Mouse (Mus musculus) embryonic stem cell, embryonic (primary cell): ENCODE results near the gene Dnhd1.

Experiments used
- CTCF ChIA-PET, 4 experiments: fragments of 300-600 bp in 2 of 4; fragments of 350-600 bp in 2 of 4; sonication (Branson Sonifier 250); formaldehyde crosslinking; loops; one replicate each; lab custom pipeline; 2022; ENCODE audit warnings: inconsistent platforms in 2 of 4; lab: Charles Lee
- POLR2A ChIA-PET, 4 experiments: fragments of 300-600 bp in 2 of 4; fragments of 350-600 bp in 2 of 4; sonication (Branson Sonifier 250); formaldehyde crosslinking; loops; one replicate each; lab custom pipeline; 2022; ENCODE audit warnings: antibody characterized with exemption in 4 of 4, inconsistent platforms in 1 of 4; lab: Charles Lee

Gene Dnhd1

DNA sequence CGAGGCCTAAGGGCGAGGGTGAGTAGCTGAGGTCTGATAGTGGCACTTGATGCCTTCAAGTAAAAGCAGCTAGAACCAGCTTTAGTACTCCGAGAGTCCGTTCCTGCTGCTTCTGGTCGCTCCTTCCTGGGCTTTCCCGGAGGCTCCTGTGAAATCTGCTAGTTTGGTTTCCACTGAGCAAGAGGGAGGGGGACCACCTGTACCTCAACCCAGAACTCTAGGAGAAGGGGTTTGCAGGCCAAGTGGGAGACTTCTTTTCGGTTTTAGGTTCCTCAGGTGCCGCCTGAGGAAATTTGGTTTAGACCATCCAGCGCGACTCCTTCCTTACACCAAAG lies 16.9 kb upstream of the Dnhd1 start:
- ChIA-PET POLR2A (interaction anchor here in 3 of 4 experiments (0.6 to 3.1 kb wide), 22 partner anchors 9 to 1576 kb away, joined by 3 to 15 read pairs (median 5); partner anchors contain the start of genes Dnhd1 (in 2 of the 3), Smpd1 (in 2 of the 3), Tpp1 (in 2 of the 3) and Fam160a2 (in 1 of the 3)), CTCF (interaction anchor here in 2 of 4 experiments (1.1 to 1.6 kb wide), 2 partner anchors 17 to 93 kb away, joined by 3 to 16 read pairs; partner anchors contain the start of gene Dnhd1 (in 1 of the 2))

DNA sequence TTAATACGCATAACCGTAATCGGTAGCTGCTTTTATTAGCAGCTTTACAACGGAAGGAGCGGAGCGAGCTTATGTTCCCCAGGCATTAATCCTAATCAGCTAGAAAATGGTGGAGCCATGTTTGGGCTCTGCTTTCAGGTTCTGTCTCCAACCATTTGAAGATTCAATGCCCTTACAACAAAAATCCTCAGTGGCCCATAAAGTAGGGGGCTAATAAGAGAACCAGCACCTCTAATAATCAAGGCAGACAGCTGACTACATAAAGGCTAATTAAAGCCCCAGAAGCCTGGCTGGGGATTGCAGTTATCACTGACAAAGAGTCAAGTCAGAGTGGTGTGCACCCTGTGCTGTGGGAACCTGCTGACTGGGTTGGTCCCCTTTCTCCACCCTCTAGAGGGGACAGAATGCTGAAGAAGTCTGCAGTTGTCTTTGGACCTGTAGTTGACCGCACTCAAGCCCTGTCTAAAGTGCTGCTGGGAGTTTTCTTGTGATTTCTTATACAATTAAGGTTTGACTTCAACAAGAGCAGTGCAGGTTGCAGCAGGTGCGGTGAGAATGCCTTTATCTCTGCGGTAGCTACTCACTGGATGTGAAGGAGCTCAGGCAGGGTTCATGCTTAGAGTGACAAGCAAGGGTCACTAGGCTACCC lies 16.2 kb upstream of the Dnhd1 start:
- CTCF ChIA-PET = interaction anchor here in 2 of 4 experiments (0.9 to 1.6 kb wide), 3 partner anchors 16 to 92 kb away, joined by 3 to 16 read pairs (median 6); partner anchors contain the start of gene Dnhd1 (in 1 of the 2)

GRCm38 (mm10) chr7:105635726-105636125 lies 14.9 kb upstream of the Dnhd1 start:
- ChIA-PET POLR2A (interaction anchor here in 2 of 4 experiments (0.5 to 1.4 kb wide), 5 partner anchors 11 to 183 kb away, joined by 3 to 5 read pairs (median 3); partner anchors contain the start of gene Smpd1 (in 1 of the 2)), CTCF (interaction anchor here in 1 of 4 experiments (1.5 kb wide), 1 partner anchor 15 kb away, joined by 8 read pairs; the partner anchor contains the start of gene Dnhd1)

More for the DNA sequence above, 16.2 kb upstream of the Dnhd1 start:
- POLR2A ChIA-PET = interaction anchor here in 2 of 4 experiments (0.7 to 3.1 kb wide), 19 partner anchors 10 to 234 kb away, joined by 3 to 15 read pairs (median 5); partner anchors contain the start of genes Dnhd1 (in 2 of the 2), Smpd1 (in 2 of the 2), Tpp1 (in 2 of the 2) and Fam160a2 (in 1 of the 2)

DNA sequence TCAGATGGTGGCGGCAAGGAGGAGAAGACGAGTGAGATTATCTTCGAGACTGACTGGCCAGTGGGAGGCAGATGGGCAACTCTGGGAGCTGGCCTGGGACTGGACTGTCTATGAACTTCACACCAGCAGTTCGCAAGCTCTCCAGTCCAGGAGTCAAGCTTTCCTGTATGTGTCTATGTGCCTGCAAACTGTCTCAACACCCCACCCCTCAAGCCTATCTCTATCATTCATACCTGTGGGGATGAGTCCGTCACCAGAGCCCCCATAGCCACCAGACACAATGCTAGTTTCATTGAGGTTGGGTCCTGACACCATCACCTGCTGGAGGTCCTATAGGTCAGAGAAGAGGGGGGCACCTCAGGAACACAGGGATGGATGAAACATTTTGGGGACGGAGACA lies 11.9 kb upstream of the Dnhd1 start:
- CTCF ChIA-PET = interaction anchor here in 2 of 4 experiments (0.8 to 1.0 kb wide), 2 partner anchors 12 kb away, joined by 3 to 5 read pairs; partner anchors contain the start of gene Dnhd1 (in 2 of the 2)
- POLR2A ChIA-PET = interaction anchor here in 1 of 4 experiments (0.5 kb wide), 1 partner anchor 12 kb away, joined by 4 read pairs; the partner anchor contains the start of gene Dnhd1

- CTCF ChIA-PET = interaction anchor here in 1 of 4 experiments (1.0 kb wide), 1 partner anchor 11 kb away, joined by 5 read pairs; the partner anchor contains the start of gene Dnhd1
- POLR2A ChIA-PET = interaction anchor here in 2 of 4 experiments (1.3 to 3.9 kb wide), 3 partner anchors 11 to 172 kb away, joined by 3 to 67 read pairs (median 30); partner anchors contain the start of genes Dnhd1 (in 1 of the 2) and Mrpl17 (in 1 of the 2)
Observed at GRCm38 (mm10) chr7:105639304-105639703, 11.3 kb upstream of the Dnhd1 start.

- CTCF ChIA-PET = interaction anchor here in 3 of 4 experiments (0.5 to 2.7 kb wide), 4 partner anchors 11 to 31 kb away, joined by 6 to 29 read pairs (median 11); partner anchors contain the start of gene Dnhd1 (in 3 of the 3)
- POLR2A ChIA-PET = interaction anchor here in 3 of 4 experiments (0.9 to 3.9 kb wide), 30 partner anchors 9 to 240 kb away, joined by 3 to 67 read pairs (median 6); partner anchors contain the start of genes Dnhd1 (in 3 of the 3), Ilk (in 2 of the 3), Mrpl17 (in 2 of the 3) and Smpd1 (in 2 of the 3)
Observed at GRCm38 (mm10) chr7:105639756-105640155, 10.9 kb upstream of the Dnhd1 start, which contains the start of gene Timm10b. Gene Timm10b, plus strand, starts transcription at chr7:105640056.

- ChIA-PET CTCF (interaction anchor here in 3 of 4 experiments (0.5 to 2.7 kb wide), 5 partner anchors 10 to 171 kb away, joined by 3 to 29 read pairs (median 8); partner anchors contain the start of genes Dnhd1 (in 3 of the 3) and Mrpl17 (in 1 of the 3)), POLR2A (interaction anchor here in 3 of 4 experiments (0.8 to 3.9 kb wide), 34 partner anchors 9 to 241 kb away, joined by 3 to 67 read pairs (median 6); partner anchors contain the start of genes Dnhd1 (in 3 of the 3), Ilk (in 2 of the 3), Mrpl17 (in 2 of the 3) and Smpd1 (in 2 of the 3))
Observed at GRCm38 (mm10) chr7:105640233-105640893, 10.3 kb upstream of the Dnhd1 start, which contains the start of the genes Arfip2 and Gm45799. Gene Arfip2, minus strand, starts transcription at chr7:105640416. Gene Gm45799, plus strand, starts transcription at chr7:105640552.

GRCm38 (mm10) chr7:105640894-105641255 lies 9.8 kb upstream of the Dnhd1 start:
- ChIA-PET CTCF (interaction anchor here in 3 of 4 experiments (0.6 to 2.7 kb wide), 5 partner anchors 10 to 170 kb away, joined by 3 to 29 read pairs (median 6); partner anchors contain the start of genes Dnhd1 (in 3 of the 3) and Mrpl17 (in 1 of the 3)), POLR2A (interaction anchor here in 3 of 4 experiments (0.8 to 3.9 kb wide), 36 partner anchors 8 to 241 kb away, joined by 3 to 67 read pairs (median 5); partner anchors contain the start of genes Dnhd1 (in 3 of the 3), Ilk (in 2 of the 3), Mrpl17 (in 2 of the 3) and Smpd1 (in 2 of the 3))

- ChIA-PET POLR2A (interaction anchor here in 3 of 4 experiments (0.7 to 3.9 kb wide), 11 partner anchors 8 to 168 kb away, joined by 3 to 67 read pairs (median 3); partner anchors contain the start of gene Dnhd1 (in 3 of the 3)), CTCF (interaction anchor here in 2 of 4 experiments (2.1 to 2.7 kb wide), 2 partner anchors 9 kb away, joined by 14 to 29 read pairs; partner anchors contain the start of gene Dnhd1 (in 2 of the 2))
Observed at GRCm38 (mm10) chr7:105641936-105642335, 8.7 kb upstream of the Dnhd1 start.

DNA sequence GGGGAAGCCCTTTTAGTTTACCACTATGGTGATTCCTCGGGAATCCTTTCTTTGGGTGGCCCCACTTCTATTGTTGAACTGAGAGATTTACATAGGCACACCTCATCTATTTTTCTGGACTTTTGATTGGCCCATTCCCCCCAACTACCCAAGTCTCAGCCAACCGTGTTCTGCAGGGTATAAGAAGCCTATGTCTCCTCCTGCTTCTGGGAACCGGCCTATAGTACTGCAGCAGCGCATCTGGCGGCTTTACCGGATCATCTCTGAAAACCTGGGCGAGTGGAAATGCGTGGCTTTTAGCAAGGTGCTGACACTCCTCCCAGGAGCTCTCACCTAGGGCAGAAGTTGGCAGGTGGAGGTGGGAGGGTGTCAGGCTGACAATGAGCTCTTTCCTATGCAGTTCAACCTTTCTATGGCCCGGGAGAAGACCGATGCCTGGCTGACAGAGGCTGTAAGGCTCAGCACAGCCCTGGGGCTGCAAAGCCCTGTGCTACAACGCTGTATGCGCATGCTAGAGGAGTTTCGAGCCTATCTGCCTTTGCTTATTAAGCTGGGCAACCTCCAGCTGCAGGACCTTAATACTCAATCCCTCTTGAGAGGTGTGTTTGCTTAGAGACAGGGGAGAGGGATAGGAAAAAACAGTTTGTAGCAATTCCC lies 35.0 kb downstream of the Dnhd1 start:
- CTCF ChIA-PET = interaction anchor here in 3 of 4 experiments (0.6 to 1.9 kb wide), 4 partner anchors 24 to 35 kb away, joined by 3 to 7 read pairs (median 5); partner anchors contain the start of gene Dnhd1 (in 2 of the 3)
- POLR2A ChIA-PET = interaction anchor here in 2 of 4 experiments (0.5 to 0.7 kb wide), 3 partner anchors 37 to 94 kb away, joined by 3 to 4 read pairs (median 3); no protein-coding TSS in a partner anchor

DNA sequence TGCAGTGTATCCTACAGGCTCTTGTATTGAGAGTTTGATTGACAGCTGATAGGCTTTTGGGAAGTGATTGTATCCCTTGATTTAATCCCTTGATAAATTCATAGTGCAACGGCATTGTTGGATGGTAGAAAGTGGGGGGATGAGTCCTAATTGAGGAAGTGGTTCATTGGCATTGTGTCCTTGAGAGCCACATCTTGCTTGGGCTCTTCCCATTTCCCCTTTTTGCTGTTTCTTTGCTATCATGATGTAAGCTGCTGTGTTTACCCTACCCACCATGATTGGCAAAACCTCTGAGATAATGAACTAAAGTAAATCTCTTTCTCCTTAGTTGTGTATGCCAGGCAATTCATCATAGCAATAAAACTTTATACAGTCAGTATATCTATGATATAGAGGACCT lies 40.2 kb downstream of the Dnhd1 start:
- ChIA-PET POLR2A (no interaction called here), CTCF (interaction anchor here in 1 of 4 experiments (0.6 kb wide), 1 partner anchor 143 kb away, joined by 10 read pairs; no protein-coding TSS in a partner anchor)

DNA sequence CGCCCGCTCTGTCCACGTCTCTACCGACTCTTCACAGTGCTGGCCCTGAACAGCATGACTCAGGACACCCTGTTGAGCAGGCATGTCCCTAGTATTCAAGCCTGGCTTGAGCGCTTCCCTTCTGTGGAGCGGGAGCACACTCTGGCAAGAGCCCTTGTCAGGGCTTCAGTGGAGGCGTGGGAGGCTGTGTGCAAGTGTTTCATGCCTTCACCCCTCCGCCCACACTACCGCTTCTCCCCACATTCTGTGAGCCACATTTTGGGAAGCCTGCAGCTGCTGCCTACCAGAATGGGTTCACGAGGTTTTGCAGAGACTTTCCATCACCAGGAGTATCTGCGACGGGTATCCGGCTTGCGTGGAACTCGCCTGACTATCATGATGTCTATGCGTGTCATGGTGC lies 52.6 kb downstream of the Dnhd1 start:
- ChIA-PET CTCF (no interaction called here), POLR2A (no interaction called here)

GRCm38 (mm10) chr7:105703816-105704215 lies 53.2 kb downstream of the Dnhd1 start:
- ChIA-PET CTCF (interaction anchor here in 1 of 4 experiments (1.4 kb wide), 1 partner anchor 53 kb away, joined by 3 read pairs; the partner anchor contains the start of gene Dnhd1), POLR2A (no interaction called here)

DNA sequence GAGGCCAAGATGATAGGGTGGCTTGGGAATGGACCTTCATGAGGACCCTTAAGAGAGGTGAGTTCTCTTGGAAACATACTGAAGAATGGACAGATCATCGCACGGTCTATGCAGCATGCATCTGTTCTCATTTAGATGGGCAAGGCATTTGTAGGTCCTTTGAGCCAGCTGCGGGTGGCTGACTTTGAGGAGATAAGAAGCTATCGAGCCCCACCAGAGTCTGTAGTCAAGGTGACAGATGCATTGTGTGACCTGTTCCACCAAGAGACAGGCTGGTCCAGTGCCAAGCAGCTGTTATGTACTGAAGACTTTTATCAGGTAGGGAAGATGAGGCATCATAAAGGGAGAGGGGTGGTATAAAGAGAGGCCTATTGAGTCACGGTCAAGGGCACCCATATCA lies 58.1 kb downstream of the Dnhd1 start:
- POLR2A ChIA-PET = no interaction called here
- CTCF ChIA-PET = interaction anchor here in 1 of 4 experiments (0.7 kb wide), 1 partner anchor 24 kb away, joined by 5 read pairs; no protein-coding TSS in a partner anchor

GRCm38 (mm10) chr7:105715366-105715765 lies 64.7 kb downstream of the Dnhd1 start:
- CTCF ChIA-PET = interaction anchor here in 2 of 4 experiments (0.7 to 1.0 kb wide), 3 partner anchors 14 to 92 kb away, joined by 3 read pairs; no protein-coding TSS in a partner anchor
- POLR2A ChIA-PET = interaction anchor here in 2 of 4 experiments (0.6 to 1.4 kb wide), 2 partner anchors 95 to 379 kb away, joined by 3 to 5 read pairs; partner anchors contain the start of gene Mrpl17 (in 1 of the 2)

- POLR2A ChIA-PET = interaction anchor here in 2 of 4 experiments (0.5 to 1.0 kb wide), 2 partner anchors 86 to 88 kb away, joined by 3 to 5 read pairs; no protein-coding TSS in a partner anchor
Observed at GRCm38 (mm10) chr7:105721916-105722315, 71.3 kb downstream of the Dnhd1 start.

More at GRCm38 (mm10) chr7:105721916-105722315, 71.3 kb downstream of the Dnhd1 start:
- CTCF ChIA-PET = interaction anchor here in 1 of 4 experiments (1.6 kb wide), 1 partner anchor 71 kb away, joined by 6 read pairs; the partner anchor contains the start of gene Dnhd1
